Mouse (Mus musculus) forebrain, embryonic 13.5 days (tissue): ENCODE measurements around the gene Mmp17. TPM values are rescaled to one million over a fixed set of nuclear protein-coding genes. Genes with fewer than 3 reads are reported as not detected.

Experiments
- ATAC-seq: fragments of 200-750 bp; cut with Nextera tagmentation; 2 replicates; pipeline ENCODE4 v1.8.0; 2017
- H3K27ac ChIP-seq: fragments of 300-500 bp; sonication (generic); 2 replicates; pipeline ENCODE4 v1.5.1; 2015; ENCODE audit warnings: inconsistent platforms, mild to moderate bottlenecking, moderate library complexity
- H3K27me3 ChIP-seq: fragments of 300-500 bp; sonication (generic); 2 replicates; pipeline ENCODE4 v1.6.1; 2015; ENCODE audit warnings: mild to moderate bottlenecking, inconsistent platforms
- H3K36me3 ChIP-seq: fragments of 300-500 bp; sonication (generic); 2 replicates; pipeline ENCODE4 v1.6.1; 2015; ENCODE audit warnings: mild to moderate bottlenecking, inconsistent platforms; ENCODE audit not compliant: poor library complexity, severe bottlenecking
- H3K4me1 ChIP-seq: fragments of 300-500 bp; sonication (generic); 2 replicates; pipeline ENCODE4 v1.6.1; 2015; ENCODE audit warnings: inconsistent platforms
- H3K4me2 ChIP-seq: fragments of 300-500 bp; sonication (generic); 2 replicates; pipeline ENCODE4 v1.6.1; 2015; ENCODE audit warnings: inconsistent platforms, mild to moderate bottlenecking, moderate library complexity
- H3K4me3 ChIP-seq: fragments of 300-500 bp; sonication (generic); 2 replicates; pipeline ENCODE4 v1.5.1; 2015; ENCODE audit warnings: mild to moderate bottlenecking, inconsistent platforms
- H3K9ac ChIP-seq: fragments of 300-500 bp; sonication (generic); 2 replicates; pipeline ENCODE4 v1.6.1; 2015; ENCODE audit warnings: mild to moderate bottlenecking, inconsistent platforms
- H3K9me3 ChIP-seq: fragments of 300-500 bp; sonication (generic); replicated peaks from 2 replicates; pipeline ENCODE4 v1.6.1; 2016; ENCODE audit warnings: inconsistent platforms
- WGBS: fragments of 180-500 bp; shearing (Covaris S2); methylation state at CpG from one replicate; pipeline ENCODE4 v1.1.7; 2015; 5-methylcytosine and 5-hydroxymethylcytosine counted together
- polyA plus RNA-seq: library from polyadenylated mRNA; unstranded; fragments of >200 nt; fragmentation: Nextera tagmentation; extraction: Ambion mirVana; gene quantifications from 2 replicates; pipeline ENCODE4 v1.2.1, GENCODE M21; 2015

Mmp17 gene
- polyA plus RNA-seq, 1 experiment from 2014 or later = 10.5 TPM

GRCm38 (mm10) chr5:129562342-129562741, 21.6 kb upstream of the Mmp17 start:
- ATAC-seq = no peak
- WGBS = 85% methylated on average over 8 of the region's 8 CpGs
- no peaks in the 10 kb centered on the region for H3K4me1 ChIP-seq

GRCm38 (mm10) chr5:129568596-129568995, 15.4 kb upstream of the Mmp17 start:
- no peak for ATAC-seq
- Histone ChIP-seq H3K27ac (no peak overlapping the region), H3K36me3 (peaks cover 95% of the 10 kb centered on the region), H3K9ac (no peak overlapping the region), H3K4me2 (no peak overlapping the region), H3K4me3 (no peak overlapping the region), H3K4me1 (no peaks in the 10 kb centered on the region), H3K9me3 (no peaks in the 10 kb centered on the region), H3K27me3 (no peaks in the 10 kb centered on the region)
- WGBS = 96% methylated on average over 4 of the region's 4 CpGs

More at GRCm38 (mm10) chr5:129562342-129562741, 21.6 kb upstream of the Mmp17 start:
- Histone ChIP-seq H3K9me3 (no peaks in the 10 kb centered on the region), H3K27me3 (no peaks in the 10 kb centered on the region), H3K27ac (no peak overlapping the region), H3K4me3 (no peak overlapping the region), H3K36me3 (peaks cover 86% of the 10 kb centered on the region), H3K4me2 (no peak overlapping the region), H3K9ac (no peak overlapping the region)

- H3K9ac ChIP-seq = no peak overlapping the region
- WGBS = 52% methylated on average over 12 of the region's 12 CpGs
- H3K4me2 ChIP-seq = no peak overlapping the region
- no peak for ATAC-seq
- H3K27ac ChIP-seq = no peak overlapping the region
- H3K4me1 ChIP-seq = 0 out of 2 replicates have a peak, but pooled peaks cover 3% of the 10 kb centered on the region
- H3K36me3 ChIP-seq = no peaks in the 10 kb centered on the region
- H3K4me3 ChIP-seq = no peak overlapping the region
- no peaks in the 10 kb centered on the region for H3K9me3 ChIP-seq
- H3K27me3 ChIP-seq = peaks cover 20% of the 10 kb centered on the region
These were observed 5.8 kb upstream of the Mmp17 start for GRCm38 (mm10) chr5:129578201-129578600.

GRCm38 (mm10) chr5:129580046-129580445, 3.9 kb upstream of the Mmp17 start:
- peaks cover 15% of the 10 kb centered on the region for H3K4me1 ChIP-seq
- H3K9me3 ChIP-seq = no peaks in the 10 kb centered on the region
- no peaks in the 10 kb centered on the region for H3K36me3 ChIP-seq
- no peak overlapping the region for H3K4me3 ChIP-seq
- 36% methylated on average over 6 of the region's 6 CpGs for WGBS
- no peak overlapping the region for H3K4me2 ChIP-seq
- H3K9ac ChIP-seq = no peak overlapping the region
- peaks cover 20% of the 10 kb centered on the region for H3K27me3 ChIP-seq
- peak overlapping the region; percentile 32 for H3K27ac ChIP-seq
- no peak for ATAC-seq

- H3K4me3 ChIP-seq = no peak overlapping the region
- no peak overlapping the region for H3K4me2 ChIP-seq
- peaks cover 23% of the 10 kb centered on the region for H3K27me3 ChIP-seq
- H3K36me3 ChIP-seq = no peaks in the 10 kb centered on the region
- H3K4me1 ChIP-seq = peaks cover 21% of the 10 kb centered on the region
- ATAC-seq = no peak
- H3K27ac ChIP-seq = peak overlapping the region; percentile 32
- H3K9me3 ChIP-seq = no peaks in the 10 kb centered on the region
- no peak overlapping the region for H3K9ac ChIP-seq
- WGBS = 83% methylated on average over 9 of the region's 9 CpGs
These were observed 3.4 kb upstream of the Mmp17 start for GRCm38 (mm10) chr5:129580572-129580971.

- Histone ChIP-seq H3K9ac (no peak overlapping the region), H3K4me3 (no peak overlapping the region), H3K9me3 (no peaks in the 10 kb centered on the region), H3K4me2 (no peak overlapping the region), H3K4me1 (peaks cover 25% of the 10 kb centered on the region), H3K27ac (0 out of 2 replicates have a peak overlapping the region, but pooled peaks have one; percentile 32), H3K36me3 (no peaks in the 10 kb centered on the region), H3K27me3 (peaks cover 23% of the 10 kb centered on the region)
- no peak for ATAC-seq
- 73% methylated on average over 7 of the region's 7 CpGs for WGBS
These were observed 3.0 kb upstream of the Mmp17 start for GRCm38 (mm10) chr5:129581015-129581414.

DNA sequence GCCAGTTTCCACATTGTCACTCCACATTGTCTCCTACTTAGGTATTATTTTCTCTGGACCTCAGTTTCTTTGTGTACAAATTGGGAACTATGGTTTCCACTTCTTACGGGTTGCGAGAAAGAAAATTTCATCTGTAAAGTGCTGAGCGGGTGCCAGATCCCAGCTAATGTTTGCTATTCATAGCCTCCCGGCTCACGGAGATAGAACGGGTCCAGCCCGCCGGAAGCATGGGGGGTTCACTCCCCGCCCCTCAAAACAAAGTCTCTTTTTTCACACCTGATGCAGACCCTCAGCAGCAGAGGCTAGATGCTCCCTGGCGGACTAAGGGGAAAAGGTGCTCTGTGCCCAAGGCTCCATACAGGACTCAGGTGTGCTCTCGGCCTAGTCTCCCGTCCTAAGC, 638 bp upstream of the Mmp17 start:
- H3K9me3 ChIP-seq = no peaks in the 10 kb centered on the region
- H3K9ac ChIP-seq = peak overlapping the region; percentile 87
- no peaks in the 10 kb centered on the region for H3K36me3 ChIP-seq
- peak overlapping the region; percentile 79 for H3K4me3 ChIP-seq
- H3K4me1 ChIP-seq = peaks cover 36% of the 10 kb centered on the region
- ATAC-seq = no peak
- peaks cover 23% of the 10 kb centered on the region for H3K27me3 ChIP-seq
- H3K27ac ChIP-seq = no peak overlapping the region
- WGBS = 4% methylated on average over 12 of the region's 12 CpGs
- H3K4me2 ChIP-seq = peak overlapping the region; percentile 97

GRCm38 (mm10) chr5:129584583-129585541, 893 bp downstream of the Mmp17 start:
- Histone ChIP-seq H3K36me3 (no peaks in the 10 kb centered on the region), H3K4me2 (peak overlapping the region; percentile 97), H3K27me3 (peaks cover 23% of the 10 kb centered on the region), H3K4me3 (peak overlapping the region; percentile 79), H3K27ac (peak overlapping the region; percentile 10; the same call in 1 of the 2 replicates), H3K4me1 (peaks cover 36% of the 10 kb centered on the region), H3K9me3 (no peaks in the 10 kb centered on the region), H3K9ac (peak overlapping the region; percentile 87)
- under 1% methylated on average over 76 of the region's 76 CpGs for WGBS
- peak; percentile 4 for ATAC-seq

DNA sequence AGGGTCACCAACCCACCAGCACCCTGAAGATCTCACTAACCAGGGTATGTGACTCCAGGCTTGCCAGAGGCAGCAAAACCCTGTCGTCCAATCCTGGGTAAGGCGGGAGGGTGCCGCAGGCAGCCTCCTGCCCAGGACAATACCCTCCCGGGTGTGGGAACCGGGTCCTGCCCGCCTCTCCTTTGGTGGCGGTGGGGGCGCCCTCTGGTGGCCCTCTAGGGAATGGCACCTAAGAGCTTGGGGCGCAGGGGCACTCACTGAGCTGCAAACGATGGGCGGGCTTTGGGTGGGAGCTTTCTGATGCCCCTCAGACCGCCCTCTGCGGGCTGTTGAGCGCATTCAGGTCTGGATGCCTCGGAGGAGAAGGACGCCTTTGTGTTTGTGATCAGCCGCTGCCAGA, 2.0 kb downstream of the Mmp17 start:
- H3K9me3 ChIP-seq = no peaks in the 10 kb centered on the region
- H3K36me3 ChIP-seq = no peaks in the 10 kb centered on the region
- peak overlapping the region; percentile 79 for H3K27ac ChIP-seq
- WGBS = 2% methylated on average over 17 of the region's 17 CpGs
- H3K4me2 ChIP-seq = peak overlapping the region; percentile 97
- H3K27me3 ChIP-seq = peaks cover 23% of the 10 kb centered on the region
- peak overlapping the region; percentile 79 for H3K4me3 ChIP-seq
- peaks cover 45% of the 10 kb centered on the region for H3K4me1 ChIP-seq
- H3K9ac ChIP-seq = peak overlapping the region; percentile 70
- ATAC-seq = peak; percentile 58

DNA sequence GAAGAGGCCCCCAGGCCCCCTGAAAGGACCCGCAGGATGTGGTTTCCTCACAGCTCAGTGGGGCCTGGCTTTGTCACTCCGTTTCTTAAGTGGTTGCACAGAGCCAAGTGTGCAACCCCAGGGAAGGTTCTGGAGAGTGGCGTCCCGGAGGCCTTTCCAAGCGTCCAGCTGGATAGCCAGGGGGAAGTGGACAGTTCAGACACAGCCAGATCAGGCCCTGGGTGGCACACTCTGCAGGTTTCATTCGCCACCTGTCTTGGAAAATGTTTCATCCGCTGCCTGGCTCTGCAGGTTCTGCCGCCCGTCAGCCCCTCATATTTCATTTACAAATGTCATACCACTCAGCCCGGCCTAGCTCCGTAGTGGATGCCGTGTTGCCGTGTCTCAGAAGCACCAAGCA, 2.5 kb downstream of the Mmp17 start:
- Histone ChIP-seq H3K4me3 (peak overlapping the region; percentile 79), H3K4me2 (peak overlapping the region; percentile 97), H3K4me1 (peaks cover 50% of the 10 kb centered on the region), H3K36me3 (no peaks in the 10 kb centered on the region), H3K27ac (peak overlapping the region; percentile 79), H3K27me3 (peaks cover 20% of the 10 kb centered on the region), H3K9ac (peak overlapping the region; percentile 70), H3K9me3 (no peaks in the 10 kb centered on the region)
- ATAC-seq = no peak; the same call in 1 of the 2 replicates
- 34% methylated on average over 13 of the region's 13 CpGs for WGBS

GRCm38 (mm10) chr5:129590915-129591314, 6.9 kb downstream of the Mmp17 start:
- Histone ChIP-seq H3K4me3 (no peak overlapping the region), H3K9me3 (no peaks in the 10 kb centered on the region), H3K4me2 (peak overlapping the region; percentile 28), H3K27ac (no peak overlapping the region), H3K9ac (peak overlapping the region; percentile 32; the same call in 1 of the 2 replicates), H3K27me3 (no peaks in the 10 kb centered on the region), H3K4me1 (peaks cover 33% of the 10 kb centered on the region), H3K36me3 (peaks cover 10% of the 10 kb centered on the region; the same call in 1 of the 2 replicates)
- 7% methylated on average over 11 of the region's 11 CpGs for WGBS
- ATAC-seq = peak; percentile 25; the same call in 1 of the 2 replicates
